ENCODE assay signal across 8 mouse cellular contexts in the genomic region with DNA sequence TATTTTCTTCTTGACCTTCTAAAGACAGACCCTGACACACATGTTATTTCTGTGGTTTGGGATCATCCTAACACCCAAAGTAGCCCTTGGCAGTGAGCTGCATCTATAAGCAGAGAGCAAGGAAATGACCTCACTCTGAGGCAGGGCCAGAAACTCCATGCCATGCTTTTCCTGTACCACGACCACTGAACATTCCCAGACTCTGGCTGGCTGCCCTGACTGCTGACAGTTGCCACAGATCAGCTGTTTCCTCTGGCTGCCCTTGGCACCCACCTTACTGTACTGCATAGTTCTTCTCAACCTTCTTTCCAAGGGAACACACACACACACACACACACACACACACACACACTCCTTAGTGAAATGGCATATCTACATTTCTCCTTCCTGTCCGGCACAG.
A peak's percentile ranks its signal among the peaks of the same experiment; 100 is the strongest.
DNase-seq lines count a peak whose midpoint lies in the region; ATAC-seq and TF ChIP-seq lines count a peak whose summit lies in the region.

No protein-coding gene starts in this region.

- H3K27me3 ChIP-seq in heart, embryonic 13.5 days (replicated peaks), result no peaks in the 10 kb centered on the region
- no peaks in the 10 kb centered on the region for H3K27me3 ChIP-seq in stomach, postnatal 0 days (ENCODE audit: control insufficient read depth, insufficient read depth, low read length)

- H3K27ac ChIP-seq in heart, embryonic 13.5 days (replicated peaks), result peak overlapping the region; percentile 92
- H3K27ac ChIP-seq in stomach, postnatal 0 days (replicated peaks), result peak overlapping the region; percentile 70

- H3K4me3 ChIP-seq in heart, embryonic 13.5 days, result no peak overlapping the region
- no peak overlapping the region for H3K4me3 ChIP-seq in stomach, postnatal 0 days (ENCODE audit: low read depth, low read length)

- no peak overlapping the region for H3K9ac ChIP-seq in heart, embryonic 13.5 days
- no peak overlapping the region for H3K9ac ChIP-seq in stomach, postnatal 0 days (ENCODE audit: low read length)

- no peak overlapping the region for H3K4me2 ChIP-seq in heart, embryonic 13.5 days
- H3K4me2 ChIP-seq in stomach, postnatal 0 days (replicated peaks; ENCODE audit: low read depth), result no peak overlapping the region

- peaks cover 42% of the 10 kb centered on the region for H3K4me1 ChIP-seq in heart, embryonic 13.5 days
- H3K4me1 ChIP-seq in stomach, postnatal 0 days (replicated peaks; ENCODE audit: control insufficient read depth, insufficient read depth), result 0 out of 2 replicates have a peak, but pooled peaks cover 2% of the 10 kb centered on the region

- DNase-seq in layer of hippocampus, postnatal 10 days (ENCODE audit: low spot score in 2 of 2), result peak; percentile 45 to 51
- no peak for DNase-seq in layer of hippocampus, adult 9-11 months
- peak; percentile 42 for DNase-seq in embryo, embryonic 11 days
- DNase-seq in kidney, postnatal 4 days, result peak; percentile 74 to 84
- DNase-seq in stomach, postnatal 0 days (ENCODE audit: low spot score), result peak; percentile 30
- no peak for DNase-seq in ovary, adult 18-20 months (ENCODE audit: low spot score)
- no peak for DNase-seq in right cerebral cortex, postnatal 25 days

- no peak for TF ChIP-seq CTCF in stomach, postnatal 0 days (IDR thresholded peaks at IDR 0.05; ENCODE audit: low read depth)

- ATAC-seq in heart, embryonic 13.5 days (ENCODE audit: extremely low read depth, insufficient number of reproducible peaks, low FRiP score, low TSS enrichment), result peak; percentile 71; the same call in 1 of the 2 replicates
- ATAC-seq in stomach, postnatal 0 days (ENCODE audit: low FRiP score, low TSS enrichment), result peak; percentile 75

- WGBS in heart, embryonic 13.5 days, result 21% methylated on average over 2 of the region's 2 CpGs
- WGBS in stomach, postnatal 0 days, result 40% methylated on average over 2 of the region's 2 CpGs

- no peaks in the 10 kb centered on the region for H3K36me3 ChIP-seq in heart, embryonic 13.5 days
- no peaks in the 10 kb centered on the region for H3K36me3 ChIP-seq in stomach, postnatal 0 days (ENCODE audit: control insufficient read depth, insufficient read depth, low read length)

- no peaks in the 10 kb centered on the region for H3K9me3 ChIP-seq in heart, embryonic 13.5 days
- no peaks in the 10 kb centered on the region for H3K9me3 ChIP-seq in stomach, postnatal 0 days (ENCODE audit: control insufficient read depth, low read length)

- TF ChIP-seq EP300 in stomach, postnatal 0 days (optimal IDR thresholded peaks at IDR 0.05), result no peak

Comparison
In these comparisons a context has a peak if more than half of its experiments do, and no peak if none do; other contexts are left out.
1. DNase-seq: peak in layer of hippocampus, postnatal 10 days (2 of 2), embryo, embryonic 11 days (single experiment), kidney, postnatal 4 days (2 of 2) and stomach, postnatal 0 days (single experiment); none in layer of hippocampus, adult 9-11 months (single experiment), ovary, adult 18-20 months (single experiment) and right cerebral cortex, postnatal 25 days (single experiment).